Mouse (Mus musculus): ENCODE measurements around the gene Lmf1.

The Lmf1 gene

DNA sequence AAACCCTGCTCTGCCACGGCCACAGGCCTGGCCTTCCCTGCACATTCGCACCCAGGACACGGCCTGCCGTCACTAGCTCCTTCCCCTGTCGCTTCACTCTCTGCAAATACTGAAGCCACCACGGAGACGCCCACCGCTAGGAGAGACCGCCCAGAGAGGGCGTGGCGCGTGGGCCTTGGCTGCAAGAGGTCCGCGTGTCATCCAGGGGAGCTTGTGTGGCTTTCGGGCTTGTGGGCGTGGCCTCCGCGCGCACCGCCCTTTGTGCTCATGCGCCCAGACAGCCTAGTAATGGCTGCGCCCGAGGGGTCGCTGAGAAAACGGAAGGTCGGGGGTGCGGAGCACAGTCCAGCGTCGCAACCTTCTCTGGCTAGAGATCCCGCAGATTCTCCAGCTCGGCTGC, at the start of gene Lmf1:
Gene Lmf1, plus strand, starts transcription at position 166 of the 400 bp plus-strand sequence.
- in situ Hi-C loops (cut with MboI; ENCODE audit: low pct_unique_long_range_greater_than_20kb in 1 of 2, low sequenced_read_pairs in 2 of 2, unreplicated experiment in 1 of 2): no loop called here

DNA sequence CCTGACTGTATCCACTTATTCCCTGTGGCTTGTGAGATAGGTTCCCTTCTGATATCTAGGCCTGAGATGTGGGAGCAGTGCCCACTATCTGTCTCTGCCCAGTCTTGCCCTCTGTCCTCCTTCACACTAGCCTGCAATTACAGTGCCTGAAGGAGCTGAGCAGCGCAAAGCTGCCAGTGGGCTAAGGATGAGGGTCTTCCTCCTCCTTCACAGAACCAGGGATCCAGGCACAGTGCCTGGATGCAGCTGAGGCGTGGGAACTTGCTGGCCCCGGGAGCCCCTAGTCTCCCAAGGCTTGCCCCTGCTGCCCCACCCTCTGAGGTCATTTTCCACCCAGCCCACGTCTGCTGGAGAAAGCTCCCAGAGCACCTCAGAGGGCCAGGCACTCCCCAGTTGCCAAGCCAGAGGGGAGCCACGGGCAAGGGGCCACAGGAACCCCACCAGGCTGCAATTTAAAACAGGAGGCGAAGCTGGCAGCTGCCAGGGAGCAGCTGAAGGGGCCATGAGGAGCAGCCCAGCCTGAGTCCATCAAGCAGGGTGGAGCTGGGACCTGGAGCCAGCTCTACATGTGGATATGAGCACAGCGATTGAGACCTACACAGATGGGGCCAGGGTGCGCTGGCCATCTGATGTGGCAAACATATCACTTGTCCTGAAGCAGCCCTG, 48.4 kb upstream of the Lmf1 start:
- in situ Hi-C loops (cut with MboI; ENCODE audit: low pct_unique_long_range_greater_than_20kb in 1 of 2, low sequenced_read_pairs in 2 of 2, unreplicated experiment in 1 of 2): no loop called here

DNA sequence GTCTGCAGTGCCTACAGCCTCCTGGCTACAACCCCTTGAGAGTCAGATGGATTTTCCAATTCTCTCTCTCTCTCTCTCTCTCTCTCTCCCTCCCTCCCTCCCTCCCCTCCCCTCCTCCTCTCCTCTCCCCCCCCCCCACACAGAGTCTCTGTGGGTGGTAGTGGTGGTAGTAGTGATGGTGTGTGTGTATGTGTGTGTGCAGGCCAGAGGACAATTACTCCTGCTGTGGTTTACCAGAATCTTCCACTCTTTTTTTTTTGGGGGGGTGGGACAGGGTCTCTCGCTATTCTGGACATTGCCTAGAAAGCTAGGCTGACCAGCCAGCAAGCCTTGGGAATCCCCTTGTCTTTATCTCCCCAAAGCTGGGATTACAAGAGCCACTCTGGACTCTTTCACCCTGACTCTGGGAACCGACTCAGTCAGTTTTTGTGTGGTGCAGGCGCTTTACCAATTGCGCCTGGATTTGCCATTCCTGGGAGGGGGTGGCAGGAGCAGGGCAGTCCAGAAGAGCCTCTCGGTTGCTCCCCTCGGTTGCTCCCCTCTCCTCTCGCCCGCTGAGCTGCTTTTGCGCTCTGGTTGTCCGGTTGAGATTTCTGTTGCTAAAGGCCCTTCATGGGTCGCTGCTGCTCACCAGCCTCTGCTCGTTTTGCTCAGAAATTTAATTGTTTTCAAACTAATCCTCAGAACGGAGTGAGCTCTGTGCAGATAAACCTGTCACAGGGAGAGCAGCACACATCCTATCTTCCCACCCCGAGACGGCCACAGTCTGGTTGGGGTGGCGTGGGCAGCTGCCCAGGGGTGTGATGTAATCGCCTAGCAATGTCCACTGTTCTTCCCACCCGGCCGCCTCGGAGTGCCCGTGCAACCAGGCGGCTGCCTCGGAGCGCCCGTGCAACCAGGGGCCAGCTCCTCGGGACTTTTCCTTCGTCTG, 39.7 kb upstream of the Lmf1 start:
- in situ Hi-C loops (cut with MboI; ENCODE audit: low pct_unique_long_range_greater_than_20kb in 1 of 2, low sequenced_read_pairs in 2 of 2, unreplicated experiment in 1 of 2): no loop called here

- in situ Hi-C loops (cut with MboI; ENCODE audit: low pct_unique_long_range_greater_than_20kb in 1 of 2, low sequenced_read_pairs in 2 of 2, unreplicated experiment in 1 of 2): no loop called here
Observed at GRCm38 (mm10) chr17:25540731-25541130, 38.2 kb upstream of the Lmf1 start.

DNA sequence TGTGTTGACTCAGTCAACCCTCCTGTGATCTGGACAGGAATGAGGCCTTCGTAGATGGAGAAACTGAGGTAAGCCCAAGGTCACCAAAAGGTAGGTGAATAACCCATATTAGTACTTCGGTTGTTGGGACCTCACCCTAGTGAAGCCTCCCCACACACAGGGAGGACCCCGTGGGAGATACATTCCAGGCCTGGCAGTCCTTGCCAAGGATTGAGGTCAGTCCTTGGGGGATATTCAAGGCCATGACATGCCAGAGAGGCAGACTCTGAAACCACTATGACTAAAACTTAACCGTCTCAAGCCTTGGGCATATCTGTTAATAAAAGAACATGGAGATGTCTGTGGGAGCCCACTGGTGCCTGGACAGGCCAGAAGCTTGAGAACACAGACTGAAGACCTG, 37.1 kb upstream of the Lmf1 start:
- in situ Hi-C loops (cut with MboI; ENCODE audit: low pct_unique_long_range_greater_than_20kb in 1 of 2, low sequenced_read_pairs in 2 of 2, unreplicated experiment in 1 of 2): no loop called here

- in situ Hi-C loops (cut with MboI; ENCODE audit: low pct_unique_long_range_greater_than_20kb in 1 of 2, low sequenced_read_pairs in 2 of 2, unreplicated experiment in 1 of 2): no loop called here
Observed at GRCm38 (mm10) chr17:25547026-25547425, 31.9 kb upstream of the Lmf1 start.

DNA sequence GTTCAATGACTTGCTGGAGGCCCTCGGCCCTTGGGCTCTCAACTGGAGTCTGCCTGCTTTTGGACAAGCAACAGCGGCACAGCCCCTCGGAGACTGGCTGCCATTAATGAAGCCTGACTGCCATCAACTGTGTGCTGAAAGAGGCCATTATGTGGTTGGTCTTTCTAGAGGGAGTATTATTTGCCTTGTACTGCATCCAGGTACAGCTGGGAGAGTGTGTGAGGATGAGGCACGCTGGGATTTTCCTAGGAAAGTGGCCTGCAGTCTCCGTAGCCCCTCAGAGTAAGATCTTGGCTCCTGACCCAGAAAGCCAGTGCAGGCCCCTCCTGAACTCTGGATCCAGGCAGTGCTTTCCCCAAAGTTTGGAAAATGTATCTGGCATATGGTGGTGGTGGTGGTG, 28.9 kb upstream of the Lmf1 start:
- in situ Hi-C loops (cut with MboI; ENCODE audit: low pct_unique_long_range_greater_than_20kb in 1 of 2, low sequenced_read_pairs in 2 of 2, unreplicated experiment in 1 of 2): no loop called here

DNA sequence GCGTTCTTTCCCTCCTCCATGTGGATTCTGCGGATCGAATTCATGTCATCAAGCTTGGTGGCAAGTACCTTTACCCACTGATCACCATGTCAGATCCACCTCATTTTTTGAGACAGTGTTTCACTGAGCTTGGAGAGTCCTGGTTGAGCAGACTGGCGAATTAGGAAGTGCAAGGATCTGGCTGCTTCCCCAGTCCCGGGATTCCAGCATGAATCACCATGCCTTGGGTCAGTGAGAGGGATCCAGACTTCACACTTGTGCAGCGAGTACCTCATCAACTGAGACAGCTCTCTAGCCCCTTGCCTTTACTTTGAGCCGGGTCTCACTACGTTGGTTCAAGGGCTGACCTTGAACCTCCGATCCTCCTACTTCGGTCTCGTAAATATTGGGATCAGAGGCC, 27.6 kb upstream of the Lmf1 start:
- in situ Hi-C loops (cut with MboI; ENCODE audit: low pct_unique_long_range_greater_than_20kb in 1 of 2, low sequenced_read_pairs in 2 of 2, unreplicated experiment in 1 of 2): no loop called here

DNA sequence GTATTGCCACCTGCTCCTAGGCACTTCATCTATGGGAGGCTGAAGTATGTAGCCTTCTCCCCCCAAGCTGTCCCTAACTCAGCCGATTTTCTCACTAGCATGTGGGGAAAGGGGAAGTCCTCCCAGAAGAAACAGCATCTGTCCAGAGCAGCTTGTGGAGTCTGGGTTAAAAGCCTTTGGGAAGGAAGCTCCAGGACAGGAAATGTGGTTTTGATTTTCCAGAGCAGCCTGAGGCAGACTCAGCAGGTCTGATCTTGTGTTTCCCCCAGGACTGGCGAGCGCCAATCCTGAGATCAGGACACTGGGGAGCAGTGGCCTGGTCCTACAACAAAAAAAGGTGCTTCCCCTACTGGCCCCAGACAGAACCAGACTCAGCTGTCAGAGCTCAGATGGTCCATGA, 23.7 kb upstream of the Lmf1 start:
- in situ Hi-C loops (cut with MboI; ENCODE audit: low pct_unique_long_range_greater_than_20kb in 1 of 2, low sequenced_read_pairs in 2 of 2, unreplicated experiment in 1 of 2): no loop called here

DNA sequence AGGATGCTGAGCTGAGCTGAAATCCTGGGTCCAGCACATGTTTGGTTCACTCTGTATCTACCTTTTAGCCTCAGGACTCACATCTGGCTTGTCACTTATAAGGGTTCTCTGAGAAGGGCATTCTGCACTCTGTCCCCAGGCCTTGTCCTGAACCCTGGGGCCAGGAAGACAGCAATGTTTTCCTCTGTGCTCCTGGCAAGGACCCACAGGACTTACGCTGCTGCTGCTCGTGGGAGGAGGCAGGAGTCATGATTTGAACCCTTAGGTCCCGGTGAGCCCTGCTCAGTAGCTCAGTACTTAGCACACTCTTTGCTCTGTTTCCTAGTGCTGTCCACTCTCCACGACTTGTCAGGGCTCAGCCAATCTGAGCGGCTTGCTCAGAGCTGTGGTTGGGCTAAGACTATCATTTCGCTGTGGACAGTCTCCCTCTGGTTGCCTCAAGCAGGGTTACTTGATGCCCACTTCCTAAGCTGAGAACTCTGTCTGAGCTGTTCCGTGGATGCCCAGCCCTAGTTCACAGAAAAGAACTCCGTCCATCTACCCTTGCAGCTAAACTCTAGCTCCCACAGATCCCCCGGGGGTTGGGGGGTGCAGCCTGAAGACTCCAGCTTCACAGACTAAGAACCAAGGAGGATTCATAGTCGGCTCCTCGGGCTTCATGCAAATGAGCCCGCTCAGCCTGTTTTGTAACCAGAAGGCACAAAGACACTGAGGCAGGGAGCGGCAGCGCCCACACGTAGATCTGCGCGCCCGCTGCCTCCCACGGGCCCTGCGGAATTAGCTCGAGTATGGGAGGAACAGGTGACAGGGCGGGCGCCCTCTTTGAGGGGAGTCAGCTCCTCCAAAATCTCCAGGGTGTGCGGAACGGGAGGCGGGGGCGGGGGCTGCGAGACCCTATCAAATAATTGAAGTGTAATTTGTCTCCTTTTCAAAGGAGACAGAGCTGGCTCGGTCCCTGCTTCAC, 22.9 kb upstream of the Lmf1 start:
- in situ Hi-C loops (cut with MboI; ENCODE audit: low pct_unique_long_range_greater_than_20kb in 1 of 2, low sequenced_read_pairs in 2 of 2, unreplicated experiment in 1 of 2): no loop called here

GRCm38 (mm10) chr17:25556630-25557354, 22.1 kb upstream of the Lmf1 start:
- in situ Hi-C loops (cut with MboI; ENCODE audit: low pct_unique_long_range_greater_than_20kb in 1 of 2, low sequenced_read_pairs in 2 of 2, unreplicated experiment in 1 of 2): no loop called here

GRCm38 (mm10) chr17:25559634-25560033, 19.3 kb upstream of the Lmf1 start:
- in situ Hi-C loops (cut with MboI; ENCODE audit: low pct_unique_long_range_greater_than_20kb in 1 of 2, low sequenced_read_pairs in 2 of 2, unreplicated experiment in 1 of 2): no loop called here

- in situ Hi-C loops (cut with MboI; ENCODE audit: low pct_unique_long_range_greater_than_20kb in 1 of 2, low sequenced_read_pairs in 2 of 2, unreplicated experiment in 1 of 2): no loop called here
Observed at GRCm38 (mm10) chr17:25560554-25561222, 18.2 kb upstream of the Lmf1 start.

- in situ Hi-C loops (cut with MboI; ENCODE audit: low pct_unique_long_range_greater_than_20kb in 1 of 2, low sequenced_read_pairs in 2 of 2, unreplicated experiment in 1 of 2): no loop called here
Observed at GRCm38 (mm10) chr17:25561223-25562028, 17.5 kb upstream of the Lmf1 start.

DNA sequence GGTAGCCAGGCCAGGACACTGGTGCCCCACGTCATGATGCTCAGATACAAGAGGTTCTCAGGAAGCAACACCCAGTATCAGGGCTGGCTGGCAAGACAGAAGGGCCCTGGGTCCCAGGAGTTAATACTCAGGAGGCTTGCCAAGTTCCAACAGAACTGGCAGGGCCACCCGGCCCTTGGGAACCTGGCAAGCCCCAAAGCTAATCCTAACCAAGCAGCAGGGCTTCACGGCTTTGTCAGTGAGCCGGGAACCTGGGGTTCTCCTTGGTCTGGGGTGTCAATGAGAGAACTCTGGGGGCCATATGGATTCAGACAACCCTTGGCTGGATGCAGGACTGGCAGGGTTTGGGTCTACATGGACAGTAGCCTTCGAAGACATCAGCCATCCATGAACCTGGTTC, 14.4 kb upstream of the Lmf1 start:
- in situ Hi-C loops (cut with MboI; ENCODE audit: low pct_unique_long_range_greater_than_20kb in 1 of 2, low sequenced_read_pairs in 2 of 2, unreplicated experiment in 1 of 2): no loop called here

DNA sequence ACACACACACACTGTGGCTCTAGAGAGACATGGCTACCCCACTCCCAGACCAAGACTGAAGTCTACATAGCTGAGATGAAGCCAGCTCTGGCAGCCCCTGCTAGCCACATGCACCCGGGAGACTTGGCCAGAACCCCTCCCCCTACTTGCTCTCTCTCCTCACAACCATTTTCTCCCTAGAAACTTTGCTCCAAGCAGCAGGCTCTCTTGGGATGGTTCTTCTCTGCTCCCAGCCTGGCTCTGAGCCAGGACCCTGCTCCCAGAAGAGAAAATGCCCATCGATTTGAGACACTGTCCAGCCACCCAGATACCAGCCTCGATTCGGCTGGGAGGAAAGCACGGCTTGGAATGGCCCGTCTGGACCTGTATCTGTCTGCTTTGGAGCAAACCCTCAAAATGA, 13.6 kb upstream of the Lmf1 start:
- in situ Hi-C loops (cut with MboI; ENCODE audit: low pct_unique_long_range_greater_than_20kb in 1 of 2, low sequenced_read_pairs in 2 of 2, unreplicated experiment in 1 of 2): no loop called here

All from mouse embryonic stem cell (cell line).